Mouse (Mus musculus) midbrain, embryonic 14.5 days (tissue): ENCODE measurements around the gene Eml1. TPM values are rescaled to one million over a fixed set of nuclear protein-coding genes. Genes with fewer than 3 reads are reported as not detected.
A peak's percentile ranks its signal among the peaks of the same experiment; 100 is the strongest.

ENCODE experiments used
- ATAC-seq: fragments of 200-750 bp; cut with Nextera tagmentation; 2 replicates; pipeline ENCODE4 v1.8.0; 2017; ENCODE audit warnings: moderate number of reproducible peaks, moderate library complexity; ENCODE audit not compliant: low FRiP score, low TSS enrichment
- DNase-seq: peaks from one replicate; pipeline ENCODE4 v3.0.0-alpha.2; 2015
- H3K27ac ChIP-seq: fragments of 300-500 bp; sonication (generic); replicated peaks from 2 replicates; pipeline ENCODE4 v1.5.1; 2014; ENCODE audit warnings: mild to moderate bottlenecking, low read depth, low read length, moderate library complexity
- H3K27me3 ChIP-seq: fragments of 300-500 bp; sonication (generic); 2 replicates; pipeline ENCODE4 v1.6.1; 2014; ENCODE audit warnings: low read length, control low read depth, mixed read lengths; ENCODE audit not compliant: control insufficient read depth, insufficient read depth
- H3K36me3 ChIP-seq: fragments of 300-500 bp; sonication (generic); 2 replicates; pipeline ENCODE4 v1.6.1; 2014; ENCODE audit warnings: low read length, control low read depth; ENCODE audit not compliant: control insufficient read depth, insufficient read depth
- H3K4me1 ChIP-seq: fragments of 300-500 bp; sonication (generic); 2 replicates; pipeline ENCODE4 v1.6.1; 2014; ENCODE audit warnings: mild to moderate bottlenecking, antibody characterized with exemption, low read length, control low read depth; ENCODE audit not compliant: control insufficient read depth, insufficient read depth
- H3K4me2 ChIP-seq: fragments of 300-500 bp; sonication (generic); 2 replicates; pipeline ENCODE4 v1.6.1; 2014; ENCODE audit warnings: mild to moderate bottlenecking, low read length, moderate library complexity
- H3K4me3 ChIP-seq: fragments of 300-500 bp; sonication (generic); replicated peaks from 2 replicates; pipeline ENCODE4 v1.5.1; 2014; ENCODE audit warnings: low read depth, low read length
- H3K9ac ChIP-seq: fragments of 300-500 bp; sonication (generic); replicated peaks from 2 replicates; pipeline ENCODE4 v1.6.1; 2014; ENCODE audit warnings: mild to moderate bottlenecking, low read length, moderate library complexity
- H3K9me3 ChIP-seq: fragments of 300-500 bp; sonication (generic); 2 replicates; pipeline ENCODE4 v1.6.1; 2016; ENCODE audit warnings: low read length, control low read depth, mixed read lengths; ENCODE audit not compliant: control insufficient read depth
- WGBS: fragments of 180-500 bp; shearing (Covaris S2); extraction: QIAGEN DNeasy Blood & Tissue Kit; methylation state at CpG from one replicate; pipeline ENCODE4 v1.1.7; 2014; 5-methylcytosine and 5-hydroxymethylcytosine counted together
- polyA plus RNA-seq: library from polyadenylated mRNA; unstranded; fragments of >200 nt; fragmentation: Nextera tagmentation; extraction: Ambion mirVana; gene quantifications from 2 replicates; pipeline ENCODE4 v1.2.1, GENCODE M21; 2014

The Eml1 gene
- polyA plus RNA-seq, 1 experiment from 2014 or later = 49.3 TPM

DNA sequence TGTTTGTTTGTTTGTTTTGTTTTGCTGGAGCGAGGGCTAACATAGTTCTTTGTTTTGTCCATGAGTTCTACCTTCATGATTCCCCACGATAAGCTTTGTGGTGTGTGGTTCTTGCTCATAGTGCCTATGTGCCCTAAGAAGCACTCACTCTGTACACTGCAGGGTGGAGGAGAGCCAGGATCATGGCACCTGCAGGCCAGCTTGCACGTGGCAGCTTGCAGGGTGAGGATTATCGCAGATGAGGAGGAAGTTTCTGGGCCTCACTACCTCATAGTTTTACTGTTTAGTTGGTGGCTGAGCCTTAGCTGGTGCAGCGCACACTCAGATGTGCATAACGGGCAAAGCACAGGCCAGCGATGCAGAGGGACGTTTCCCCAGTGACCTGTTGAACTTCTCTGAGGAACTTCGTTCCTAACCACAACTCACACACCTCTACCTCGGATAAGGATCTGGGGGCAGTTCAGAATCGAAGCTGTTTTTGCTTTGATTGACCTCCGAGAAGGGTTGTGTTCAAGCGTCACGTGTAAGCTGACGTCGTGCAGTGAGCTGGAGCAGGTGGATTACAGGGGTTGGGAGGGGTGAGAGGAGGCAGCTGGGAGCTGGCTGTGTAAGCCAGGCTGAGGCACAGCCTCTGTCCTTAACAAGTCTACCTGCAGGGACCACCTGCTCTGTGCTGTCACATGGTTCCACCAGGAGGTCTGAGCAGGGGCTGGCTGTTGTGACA lies 81.6 kb downstream of the Eml1 start:
- 50% methylated on average over 16 of the region's 16 CpGs for WGBS
- no peak for DNase-seq

DNA sequence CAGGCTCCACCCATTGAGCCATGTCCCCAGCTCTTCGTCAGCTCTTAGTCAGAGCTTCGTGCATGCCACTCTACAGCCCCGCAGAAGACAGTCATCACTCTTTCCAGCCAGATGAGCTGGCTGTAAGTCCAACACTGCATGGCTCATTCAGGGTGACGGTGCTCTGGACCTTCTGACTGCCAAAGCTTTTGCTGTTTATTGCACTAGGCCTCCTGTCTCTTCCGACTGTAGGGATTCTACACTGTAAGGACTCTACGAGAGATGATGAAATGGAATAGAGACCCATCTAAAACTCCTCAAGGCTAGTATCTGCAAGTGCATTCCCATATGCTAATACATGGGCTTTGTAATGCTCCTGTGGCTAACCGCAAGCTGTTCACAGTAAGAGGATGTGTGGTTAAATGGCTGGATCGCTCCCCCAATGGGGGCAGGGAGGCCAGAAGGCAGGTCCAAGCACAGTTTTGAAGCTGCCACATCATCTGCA lies 82.8 kb downstream of the Eml1 start:
- no peak overlapping the region for H3K9ac ChIP-seq
- 77% methylated on average over 8 of the region's 8 CpGs for WGBS
- no peak overlapping the region for H3K4me2 ChIP-seq
- no peaks in the 10 kb centered on the region for H3K9me3 ChIP-seq
- no peaks in the 10 kb centered on the region for H3K27me3 ChIP-seq
- H3K4me3 ChIP-seq = no peak overlapping the region
- H3K27ac ChIP-seq = no peak overlapping the region
- H3K4me1 ChIP-seq = peaks cover 14% of the 10 kb centered on the region; the same call in 1 of the 2 replicates
- DNase-seq = no peak
- ATAC-seq = no peak
- 0 out of 2 replicates have a peak, but pooled peaks cover 4% of the 10 kb centered on the region for H3K36me3 ChIP-seq

More for the DNA sequence above, 81.6 kb downstream of the Eml1 start:
- H3K4me3 ChIP-seq = no peak overlapping the region
- no peak for ATAC-seq
- H3K4me2 ChIP-seq = no peak overlapping the region
- no peak overlapping the region for H3K27ac ChIP-seq
- no peak overlapping the region for H3K9ac ChIP-seq
- peaks cover 14% of the 10 kb centered on the region; the same call in 1 of the 2 replicates for H3K4me1 ChIP-seq
- H3K27me3 ChIP-seq = no peaks in the 10 kb centered on the region
- no peaks in the 10 kb centered on the region for H3K9me3 ChIP-seq
- no peaks in the 10 kb centered on the region for H3K36me3 ChIP-seq

DNA sequence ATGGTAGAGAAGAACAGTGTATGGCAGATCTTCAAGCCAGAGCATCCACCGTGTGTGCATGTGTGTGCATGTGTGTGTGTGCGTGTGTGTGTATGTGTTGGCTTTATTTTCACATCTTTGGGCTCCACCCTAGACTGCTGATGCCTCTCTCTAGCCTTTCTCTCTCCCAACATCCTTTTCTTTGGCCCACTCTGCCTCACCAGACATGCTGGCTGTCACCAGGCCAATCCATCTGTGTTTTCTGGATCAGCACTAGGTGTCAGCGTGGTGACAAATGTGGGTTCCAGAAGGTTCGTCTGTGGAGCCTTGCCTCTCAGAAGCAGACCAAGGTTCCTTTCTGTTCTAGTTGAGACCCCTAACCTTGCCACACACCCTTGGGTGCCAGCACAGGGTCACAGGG lies 84.2 kb downstream of the Eml1 start:
- 0 out of 2 replicates have a peak, but pooled peaks cover 4% of the 10 kb centered on the region for H3K36me3 ChIP-seq
- no peak overlapping the region for H3K27ac ChIP-seq
- H3K4me3 ChIP-seq = no peak overlapping the region
- 89% methylated on average over 4 of the region's 4 CpGs for WGBS
- no peaks in the 10 kb centered on the region for H3K9me3 ChIP-seq
- H3K9ac ChIP-seq = no peak overlapping the region
- no peak for ATAC-seq
- DNase-seq = no peak
- no peaks in the 10 kb centered on the region for H3K27me3 ChIP-seq
- H3K4me2 ChIP-seq = no peak overlapping the region
- H3K4me1 ChIP-seq = peaks cover 14% of the 10 kb centered on the region; the same call in 1 of the 2 replicates

DNA sequence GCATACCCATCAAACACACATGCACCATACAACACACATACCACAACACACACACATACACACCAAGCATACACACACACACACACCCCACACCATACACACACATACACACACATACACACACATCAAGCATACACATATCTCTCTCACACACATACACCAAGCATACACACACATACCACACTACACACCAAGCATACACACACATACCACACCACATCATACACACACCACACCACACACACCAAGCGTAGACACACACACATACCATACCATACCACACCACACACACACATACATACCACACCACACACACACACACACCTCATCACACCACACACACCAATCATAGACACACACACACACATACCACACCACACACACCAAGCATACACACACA lies 102.1 kb downstream of the Eml1 start:
- H3K27ac ChIP-seq = no peak overlapping the region
- 100% methylated on average over 1 of the region's 1 CpGs for WGBS
- H3K9me3 ChIP-seq = no peaks in the 10 kb centered on the region
- no peak overlapping the region for H3K4me2 ChIP-seq
- DNase-seq (no peak), ATAC-seq (no peak)
- H3K9ac ChIP-seq = no peak overlapping the region
- no peak overlapping the region for H3K4me3 ChIP-seq
- no peaks in the 10 kb centered on the region for H3K27me3 ChIP-seq
- H3K4me1 ChIP-seq = no peaks in the 10 kb centered on the region
- H3K36me3 ChIP-seq = peaks cover 26% of the 10 kb centered on the region

DNA sequence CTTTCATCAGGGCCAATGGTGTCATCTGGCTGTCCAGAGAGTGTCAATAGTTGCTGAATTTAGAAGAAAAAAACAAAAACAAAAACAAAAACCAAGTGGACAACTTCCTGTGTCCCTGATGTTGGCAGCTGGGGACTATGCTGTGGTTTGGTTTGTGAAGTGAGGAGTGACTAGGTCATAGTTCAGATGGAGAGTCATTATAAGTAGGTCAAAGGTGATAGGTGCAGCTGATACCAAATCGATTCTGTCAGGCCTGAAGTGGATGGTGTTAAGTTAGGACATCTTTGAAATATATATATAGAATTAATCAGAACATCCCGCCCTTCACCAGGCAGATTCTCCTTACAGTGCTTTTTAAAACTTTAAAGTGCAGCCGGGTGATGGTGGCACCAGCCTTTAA lies 103.7 kb downstream of the Eml1 start:
- Histone ChIP-seq H3K27me3 (no peaks in the 10 kb centered on the region), H3K36me3 (peaks cover 24% of the 10 kb centered on the region), H3K27ac (no peak overlapping the region), H3K9ac (no peak overlapping the region), H3K4me1 (no peaks in the 10 kb centered on the region), H3K4me3 (no peak overlapping the region), H3K9me3 (no peaks in the 10 kb centered on the region), H3K4me2 (no peak overlapping the region)
- ATAC-seq (no peak), DNase-seq (no peak)
- WGBS = 87% methylated on average over 3 of the region's 3 CpGs

DNA sequence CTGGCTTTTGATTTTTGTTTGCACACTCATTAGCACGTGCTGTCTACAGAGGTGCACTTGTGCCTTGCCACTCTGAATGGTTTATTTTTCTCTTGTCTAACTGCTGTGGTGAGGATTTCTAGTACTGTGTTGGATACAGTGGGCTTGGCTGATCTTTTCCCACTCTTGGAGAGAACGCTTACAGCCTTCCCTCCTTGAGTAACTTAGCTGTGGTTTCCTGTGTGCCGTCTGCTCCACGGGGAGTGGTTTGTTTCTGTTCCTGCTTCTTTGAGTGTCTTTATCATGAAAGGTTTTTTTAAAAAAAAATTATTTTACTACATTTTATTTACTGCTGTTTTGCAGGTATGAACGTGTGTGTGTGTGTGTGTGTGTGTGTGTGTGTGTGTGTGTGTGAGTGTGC lies 108.0 kb downstream of the Eml1 start:
- no peak overlapping the region for H3K9ac ChIP-seq
- peaks cover 4% of the 10 kb centered on the region; the same call in 1 of the 2 replicates for H3K36me3 ChIP-seq
- no peak overlapping the region for H3K4me3 ChIP-seq
- no peak overlapping the region for H3K27ac ChIP-seq
- 81% methylated on average over 5 of the region's 5 CpGs for WGBS
- peaks cover 21% of the 10 kb centered on the region for H3K4me1 ChIP-seq
- H3K4me2 ChIP-seq = no peak overlapping the region
- DNase-seq (no peak), ATAC-seq (no peak)
- H3K9me3 ChIP-seq = no peaks in the 10 kb centered on the region
- H3K27me3 ChIP-seq = no peaks in the 10 kb centered on the region

DNA sequence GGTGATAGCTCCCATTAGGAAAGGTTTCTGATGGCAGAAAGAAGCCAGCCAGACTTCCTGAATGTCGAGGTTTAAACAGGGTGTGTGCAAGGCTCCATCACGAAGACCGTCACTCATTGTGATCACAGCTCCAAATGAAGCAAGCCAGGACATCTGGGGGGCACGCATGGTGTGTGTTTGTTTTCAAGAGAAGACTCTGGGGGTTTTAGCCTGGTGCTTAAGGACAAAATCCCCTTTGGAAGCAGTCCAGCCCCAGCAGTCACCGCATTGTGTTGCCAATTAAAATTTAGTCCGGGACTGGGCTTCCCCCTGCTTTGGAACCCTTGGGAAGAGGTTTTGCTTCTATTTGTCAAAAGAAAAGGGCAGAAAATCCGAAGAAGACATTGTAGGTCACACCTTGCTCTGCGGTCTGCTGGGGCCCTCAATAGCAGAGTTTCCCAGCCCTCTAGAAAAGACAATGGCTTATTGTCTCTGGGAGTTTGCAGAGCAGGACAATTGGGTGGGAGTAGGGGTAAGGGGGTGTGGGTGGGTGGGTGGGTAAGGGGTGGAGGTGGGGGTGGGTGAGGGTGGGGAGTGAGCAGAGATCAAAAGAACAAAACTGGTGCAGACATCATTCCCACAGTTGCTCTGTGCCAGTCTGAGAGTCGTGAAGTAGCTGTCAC lies 110.1 kb downstream of the Eml1 start:
- Histone ChIP-seq H3K9ac (no peak overlapping the region), H3K4me2 (no peak overlapping the region), H3K36me3 (no peaks in the 10 kb centered on the region), H3K27ac (peak overlapping the region; percentile 27), H3K4me3 (no peak overlapping the region), H3K4me1 (peaks cover 21% of the 10 kb centered on the region), H3K9me3 (no peaks in the 10 kb centered on the region), H3K27me3 (no peaks in the 10 kb centered on the region)
- ATAC-seq (peak; percentile 34; the same call in 1 of the 2 replicates), DNase-seq (peak; percentile 77)
- WGBS = 4% methylated on average over 9 of the region's 9 CpGs

DNA sequence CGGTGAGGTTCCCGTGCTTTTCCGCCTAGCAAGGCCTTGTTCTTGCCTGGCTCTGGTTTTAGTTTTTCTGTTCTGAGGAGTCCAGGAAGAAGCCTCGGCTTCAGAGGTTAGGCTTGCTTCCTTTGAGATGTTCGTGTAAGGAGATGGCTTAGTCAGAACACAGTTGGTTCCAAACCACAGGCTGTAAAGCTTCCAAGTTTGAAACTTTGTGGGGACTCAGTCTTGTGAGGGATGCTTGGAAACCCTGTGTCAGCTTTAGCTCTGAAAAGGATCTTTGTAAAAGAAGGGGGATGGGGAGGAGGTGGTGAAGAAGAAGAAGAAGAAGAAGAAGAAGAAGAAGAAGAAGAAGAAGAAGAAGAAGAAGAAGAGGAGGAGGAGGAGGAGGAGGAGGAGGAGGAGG lies 118.3 kb downstream of the Eml1 start:
- Histone ChIP-seq H3K9ac (no peak overlapping the region), H3K4me2 (no peak overlapping the region), H3K27ac (no peak overlapping the region), H3K36me3 (no peaks in the 10 kb centered on the region), H3K4me1 (peaks cover 14% of the 10 kb centered on the region), H3K9me3 (no peaks in the 10 kb centered on the region), H3K27me3 (no peaks in the 10 kb centered on the region), H3K4me3 (no peak overlapping the region)
- 90% methylated on average over 5 of the region's 5 CpGs for WGBS
- no peak for ATAC-seq
- DNase-seq = no peak
